In genomic region chr11:90632480-90632879, GRCm38 (mm10) we compare ENCODE assay signal across 26 mouse cellular contexts. TPM values are rescaled to one million over a fixed set of nuclear protein-coding genes. Genes with fewer than 3 reads are reported as not detected.
DNase-seq lines count a peak whose midpoint lies in the region; ATAC-seq and TF ChIP-seq lines count a peak whose summit lies in the region.
"Had no signal": no experiment of that assay in that cellular context is flagged by ENCODE, and none has a peak within 500 bp of the region (broad histone marks: within the 10 kb centered on the region; RNA-seq: fewer than 3 reads in every experiment).

No protein-coding gene starts in this region.

- no peaks in the 10 kb centered on the region for H3K9me3 ChIP-seq in heart, postnatal 0 days (replicated peaks; ENCODE audit: control insufficient read depth, low read length)
- no peaks in the 10 kb centered on the region for H3K9me3 ChIP-seq in kidney, postnatal 0 days (replicated peaks; ENCODE audit: low read length)
- H3K9me3 ChIP-seq: forebrain, embryonic 13.5 days; hindbrain, embryonic 12.5 days; limb, embryonic 12.5 days; liver, embryonic 15.5 days; megakaryocyte, embryonic 14.5 days; midbrain, embryonic 12.5 days; neural tube, embryonic 12.5 days had no signal

- no peak for TF ChIP-seq POLR2A in lung, adult 2 months (IDR thresholded peaks at IDR 0.05; ENCODE audit: borderline replicate concordance, extremely low read depth, low read depth, low read length)

- no peak overlapping the region for H3K4me3 ChIP-seq in heart, postnatal 0 days (ENCODE audit: low read depth, low read length)
- no peak overlapping the region for H3K4me3 ChIP-seq in kidney, postnatal 0 days (replicated peaks; ENCODE audit: low read depth, low read length)
- H3K4me3 ChIP-seq in lung, adult 2 months (replicated peaks; ENCODE audit: extremely low read depth, low read depth, low read length) = no peak overlapping the region
- H3K4me3 ChIP-seq: forebrain, embryonic 13.5 days; hindbrain, embryonic 12.5 days; left cerebral cortex, adult 2 months; limb, embryonic 12.5 days; liver, embryonic 15.5 days; megakaryocyte, embryonic 14.5 days; midbrain, embryonic 12.5 days; myocyte; neural tube, embryonic 12.5 days had no signal

- no peak overlapping the region for H3K27ac ChIP-seq in heart, postnatal 0 days (ENCODE audit: low read depth)
- no peak overlapping the region for H3K27ac ChIP-seq in kidney, postnatal 0 days
- H3K27ac ChIP-seq: forebrain, embryonic 13.5 days; hindbrain, embryonic 12.5 days; hindbrain, postnatal 0 days; left cerebral cortex, adult 2 months; limb, embryonic 12.5 days; liver, embryonic 15.5 days; midbrain, embryonic 12.5 days; neural tube, embryonic 12.5 days had no signal

- no peaks in the 10 kb centered on the region for H3K27me3 ChIP-seq in heart, postnatal 0 days (ENCODE audit: control insufficient read depth, insufficient read depth, low read length)
- H3K27me3 ChIP-seq in kidney, postnatal 0 days (ENCODE audit: insufficient read depth, low read length) = no peaks in the 10 kb centered on the region
- H3K27me3 ChIP-seq: forebrain, embryonic 13.5 days; hindbrain, embryonic 12.5 days; limb, embryonic 12.5 days; liver, embryonic 15.5 days; megakaryocyte, embryonic 14.5 days; midbrain, embryonic 12.5 days; neural tube, embryonic 12.5 days had no signal

- no peak for TF ChIP-seq EP300 in heart, postnatal 0 days (IDR thresholded peaks at IDR 0.05; ENCODE audit: low read depth)

- no peak for TF ChIP-seq CTCF in heart, postnatal 0 days (IDR thresholded peaks at IDR 0.05; ENCODE audit: low read depth)
- peak; percentile 43; the same call in 1 of the 2 replicates for TF ChIP-seq CTCF in kidney, postnatal 0 days (IDR thresholded peaks at IDR 0.05; ENCODE audit: low read depth)
- TF ChIP-seq CTCF in lung, adult 2 months (IDR thresholded peaks at IDR 0.05; ENCODE audit: insufficient read depth, low read length) = no peak

- H3K36me3 ChIP-seq in heart, postnatal 0 days (replicated peaks; ENCODE audit: control insufficient read depth, insufficient read depth, low read length) = no peaks in the 10 kb centered on the region
- H3K36me3 ChIP-seq in kidney, postnatal 0 days (ENCODE audit: insufficient read depth, low read length) = no peaks in the 10 kb centered on the region
- H3K36me3 ChIP-seq: hindbrain, embryonic 12.5 days; midbrain, embryonic 12.5 days; neural tube, embryonic 12.5 days had no signal

- 65% methylated on average over 2 of the region's 2 CpGs for WGBS in heart, postnatal 0 days
- WGBS in kidney, postnatal 0 days = 63% methylated on average over 2 of the region's 2 CpGs
- 75% methylated on average over 2 of the region's 2 CpGs for WGBS in lung, adult 2 months

- H3K9ac ChIP-seq in heart, postnatal 0 days (replicated peaks; ENCODE audit: low read depth, low read length) = no peak overlapping the region
- H3K9ac ChIP-seq in kidney, postnatal 0 days (ENCODE audit: low read depth, low read length) = no peak overlapping the region
- H3K9ac ChIP-seq: forebrain, embryonic 13.5 days; hindbrain, embryonic 12.5 days; limb, embryonic 12.5 days; liver, embryonic 15.5 days; midbrain, embryonic 12.5 days; neural tube, embryonic 12.5 days had no signal

- DNase-seq in heart, postnatal 0 days (ENCODE audit: low spot score) = no peak
- no peak for DNase-seq in heart, postnatal 4 days
- no peak for DNase-seq in kidney, postnatal 0 days (ENCODE audit: low spot score)
- DNase-seq in kidney, adult 18-20 months = no peak
- peak; percentile 21 for DNase-seq in lung, postnatal 25 days (ENCODE audit: low spot score)
- no peak for DNase-seq in lung, adult 2 months
- no peak for DNase-seq in left cerebral cortex, adult 18-20 months (ENCODE audit: low spot score in 2 of 2)
- DNase-seq: adrenal gland, postnatal 14 days; cerebellum, adult 11 months; cerebellum, adult 9-10 months; cerebellum, postnatal 36 days; right cerebral cortex, adult 18-20 months; thymus, adult 2 months; thymus, postnatal 4 days had no signal

- ATAC-seq in heart, postnatal 0 days (ENCODE audit: insufficient read depth, low read depth) = peak; percentile 39; the same call in 1 of the 2 replicates
- ATAC-seq in kidney, postnatal 0 days (replicated peaks; ENCODE audit: low FRiP score, low read depth) = 0 out of 2 replicates have a peak, but pooled peaks have one; percentile 55
- ATAC-seq: CD4-positive, CD25-positive, alpha-beta regulatory T cell, adult 4 months; forebrain, embryonic 13.5 days; hindbrain, postnatal 0 days; intestine, embryonic 16.5 days had no signal

- H3K4me1 ChIP-seq in heart, postnatal 0 days (ENCODE audit: control insufficient read depth, insufficient read depth) = 0 out of 2 replicates have a peak, but pooled peaks cover 3% of the 10 kb centered on the region
- H3K4me1 ChIP-seq in kidney, postnatal 0 days (replicated peaks; ENCODE audit: insufficient read depth, low read length) = no peaks in the 10 kb centered on the region; the same call in 1 of the 2 replicates
- no peaks in the 10 kb centered on the region for H3K4me1 ChIP-seq in lung, adult 2 months (ENCODE audit: control insufficient read depth, insufficient read depth, low read length)

- H3K4me2 ChIP-seq in heart, postnatal 0 days (ENCODE audit: low read depth, low read length) = no peak overlapping the region
- no peak overlapping the region for H3K4me2 ChIP-seq in kidney, postnatal 0 days (ENCODE audit: low read length)
- H3K4me2 ChIP-seq: forebrain, embryonic 13.5 days; hindbrain, embryonic 12.5 days; limb, embryonic 12.5 days; liver, embryonic 15.5 days; midbrain, embryonic 12.5 days; neural tube, embryonic 12.5 days had no signal

RNA-seq across cellular contexts. Expression of gene Stxbp4, which starts 5.4 kb away (rescaled TPM):
- total RNA-seq in heart, postnatal 0 days (2014; rRNA removed; ENCODE audit: low replicate concordance) = 2.9 and 5.2 TPM in 2 replicates
- 4.7 and 5.6 TPM in 2 replicates for polyA plus RNA-seq in heart, postnatal 0 days (2015; fragmentation: Nextera tagmentation; extraction: Ambion mirVana)
- total RNA-seq in heart, postnatal 4 days (2021) = 1 to 10 TPM; 5.9 to 6.0 TPM
- 10.9 and 13.6 TPM in 2 replicates for polyA plus RNA-seq in kidney, postnatal 0 days (2015; fragmentation: Nextera tagmentation; extraction: Ambion mirVana)
- 2.4 and 3.4 TPM in 2 replicates for polyA plus RNA-seq in lung, adult 2 months (2012; rRNA removed)
- total RNA-seq in left cerebral cortex, adult 18-20 months (2021) = 10 to 100 TPM; 10.6 to 11.4 TPM

RNA-seq across cellular contexts. Expression of gene Cox11, which starts 5.5 kb away (rescaled TPM):
- total RNA-seq in heart, postnatal 0 days (2014; rRNA removed; ENCODE audit: low replicate concordance) = 17.9 and 18.6 TPM in 2 replicates
- 32.2 and 32.6 TPM in 2 replicates for polyA plus RNA-seq in heart, postnatal 0 days (2015; fragmentation: Nextera tagmentation; extraction: Ambion mirVana)
- total RNA-seq in heart, postnatal 4 days (2021) = 10 to 100 TPM; 22.8 to 24.7 TPM
- polyA plus RNA-seq in kidney, postnatal 0 days (2015; fragmentation: Nextera tagmentation; extraction: Ambion mirVana) = 33.4 and 38.1 TPM in 2 replicates
- 6.9 and 11.9 TPM in 2 replicates for polyA plus RNA-seq in lung, adult 2 months (2012; rRNA removed)
- total RNA-seq in left cerebral cortex, adult 18-20 months (2021) = 10 to 100 TPM; 26.4 to 30.5 TPM

RNA-seq across cellular contexts. Expression of gene Tom1l1, which starts 55.7 kb away (rescaled TPM):
- total RNA-seq in heart, postnatal 0 days (2014; rRNA removed; ENCODE audit: low replicate concordance) = 14.8 and 15.1 TPM in 2 replicates
- 16.3 and 21.4 TPM in 2 replicates for polyA plus RNA-seq in heart, postnatal 0 days (2015; fragmentation: Nextera tagmentation; extraction: Ambion mirVana)
- 10 to 100 TPM; 15.8 to 18.6 TPM for total RNA-seq in heart, postnatal 4 days (2021)
- polyA plus RNA-seq in kidney, postnatal 0 days (2015; fragmentation: Nextera tagmentation; extraction: Ambion mirVana) = 32.8 and 35.4 TPM in 2 replicates
- 4.0 and 7.4 TPM in 2 replicates for polyA plus RNA-seq in lung, adult 2 months (2012; rRNA removed)
- total RNA-seq in left cerebral cortex, adult 18-20 months (2021) = 10 to 100 TPM; 27.5 to 32.3 TPM
